Mouse (Mus musculus) hindbrain, embryonic 15.5 days (tissue): Measurements from ENCODE around the gene Src. TPM values are rescaled to one million over a fixed set of nuclear protein-coding genes. Genes with fewer than 3 reads are reported as not detected.

Experiments
- ATAC-seq: fragments of 200-750 bp; cut with Nextera tagmentation; 2 replicates; pipeline ENCODE4 v1.8.0; 2017; ENCODE audit warnings: low read depth, moderate number of reproducible peaks, moderate TSS enrichment; ENCODE audit not compliant: low FRiP score
- H3K27ac ChIP-seq: fragments of 300-500 bp; sonication (generic); replicated peaks from 2 replicates; pipeline ENCODE4 v1.5.1; 2015; ENCODE audit warnings: mild to moderate bottlenecking, inconsistent platforms
- H3K27me3 ChIP-seq: fragments of 300-500 bp; sonication (generic); 2 replicates; pipeline ENCODE4 v1.6.1; 2015; ENCODE audit warnings: control low read depth, inconsistent platforms
- H3K36me3 ChIP-seq: fragments of 300-500 bp; sonication (generic); 2 replicates; pipeline ENCODE4 v1.6.1; 2015; ENCODE audit warnings: control low read depth, inconsistent platforms
- H3K4me1 ChIP-seq: fragments of 300-500 bp; sonication (generic); replicated peaks from 2 replicates; pipeline ENCODE4 v1.6.1; 2015; ENCODE audit warnings: control low read depth, inconsistent platforms
- H3K4me2 ChIP-seq: fragments of 300-500 bp; sonication (generic); 2 replicates; pipeline ENCODE4 v1.6.1; 2015; ENCODE audit warnings: moderate library complexity, mild to moderate bottlenecking, inconsistent platforms
- H3K4me3 ChIP-seq: fragments of 300-500 bp; sonication (generic); 2 replicates; pipeline ENCODE4 v1.5.1; 2015; ENCODE audit warnings: mild to moderate bottlenecking, inconsistent platforms
- H3K9ac ChIP-seq: fragments of 300-500 bp; sonication (generic); 2 replicates; pipeline ENCODE4 v1.6.1; 2015; ENCODE audit warnings: inconsistent platforms
- H3K9me3 ChIP-seq: fragments of 300-500 bp; sonication (generic); 2 replicates; pipeline ENCODE4 v1.6.1; 2016; ENCODE audit warnings: control low read depth, inconsistent platforms
- WGBS: fragments of 180-500 bp; shearing (Covaris S2); methylation state at CpG from one replicate; pipeline ENCODE4 v1.1.7; 2015; 5-methylcytosine and 5-hydroxymethylcytosine counted together
- polyA plus RNA-seq: library from polyadenylated mRNA; unstranded; fragments of >200 nt; fragmentation: Nextera tagmentation; extraction: Ambion mirVana; gene quantifications from 2 replicates; pipeline ENCODE4 v1.2.1, GENCODE M21; 2015

Gene Src
- polyA plus RNA-seq, 1 experiment from 2014 or later = 38.4 TPM

DNA sequence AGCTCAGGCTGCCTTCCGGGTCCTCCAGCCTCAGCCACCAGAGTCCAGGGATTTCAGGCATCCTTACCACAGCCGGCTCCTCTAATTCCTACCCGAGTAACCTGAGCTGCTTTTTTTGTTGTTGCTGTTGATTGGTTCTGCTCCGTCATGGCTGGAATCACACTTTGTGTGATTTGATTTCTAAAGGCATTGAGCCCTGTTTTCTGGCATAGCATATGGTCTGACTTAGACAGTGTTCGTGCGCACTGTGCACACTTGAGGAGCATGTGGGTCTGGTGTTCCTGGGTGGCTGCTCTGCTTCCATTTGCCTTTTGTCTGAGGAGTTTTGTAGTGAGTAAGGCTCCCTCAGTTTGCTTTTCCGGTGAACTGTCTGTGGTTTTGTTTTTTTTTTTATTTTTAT lies 30.1 kb downstream of the Src start:
- Histone ChIP-seq H3K4me3 (no peak overlapping the region), H3K27me3 (no peaks in the 10 kb centered on the region), H3K36me3 (peaks cover 10% of the 10 kb centered on the region; the same call in 1 of the 2 replicates), H3K4me2 (no peak overlapping the region), H3K27ac (no peak overlapping the region), H3K9me3 (no peaks in the 10 kb centered on the region), H3K9ac (no peak overlapping the region), H3K4me1 (no peaks in the 10 kb centered on the region)
- no peak for ATAC-seq
- 59% methylated on average over 7 of the region's 7 CpGs for WGBS

- Histone ChIP-seq H3K9ac (no peak overlapping the region), H3K9me3 (no peaks in the 10 kb centered on the region), H3K27ac (no peak overlapping the region), H3K36me3 (peaks cover 10% of the 10 kb centered on the region; the same call in 1 of the 2 replicates), H3K4me2 (no peak overlapping the region), H3K4me3 (no peak overlapping the region), H3K27me3 (no peaks in the 10 kb centered on the region), H3K4me1 (no peaks in the 10 kb centered on the region)
- ATAC-seq = no peak
- WGBS = 86% methylated on average over 3 of the region's 3 CpGs
Observed at GRCm38 (mm10) chr2:157450905-157451304, 32.7 kb downstream of the Src start.

DNA sequence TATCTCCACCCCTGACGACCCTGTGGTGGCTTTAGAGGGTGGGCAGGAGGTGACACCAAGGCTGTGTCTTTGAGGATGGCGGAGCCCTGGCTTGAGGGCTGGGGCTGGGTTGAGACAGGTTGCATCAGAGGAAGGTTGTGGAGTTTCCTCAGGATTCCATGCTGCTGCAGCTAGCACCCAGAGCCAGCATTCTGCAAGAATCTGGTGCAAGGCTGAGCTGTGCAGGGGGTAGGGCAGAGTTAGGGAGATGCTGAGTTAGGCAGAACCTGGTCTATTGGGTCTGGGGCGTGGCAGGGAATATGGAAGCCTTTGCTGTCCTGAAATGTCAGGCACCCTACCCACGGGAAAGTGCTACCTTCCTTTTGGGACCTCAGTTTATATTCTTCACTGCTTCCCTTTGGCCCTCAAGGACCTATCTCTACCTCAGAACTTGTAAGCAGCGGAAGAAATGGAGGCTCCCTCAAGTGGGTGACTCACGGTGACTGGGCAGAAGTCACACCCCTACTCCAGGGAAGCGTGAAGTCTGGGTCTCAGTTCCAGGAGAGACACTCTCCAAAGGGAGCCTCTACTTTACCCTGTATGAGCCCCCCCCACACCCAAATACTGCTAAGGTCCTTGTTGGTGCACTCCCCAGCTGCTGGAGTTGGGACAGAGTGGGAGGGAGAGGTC lies 33.3 kb downstream of the Src start:
- Histone ChIP-seq H3K9me3 (no peaks in the 10 kb centered on the region), H3K4me2 (no peak overlapping the region), H3K36me3 (peaks cover 10% of the 10 kb centered on the region; the same call in 1 of the 2 replicates), H3K4me1 (0 out of 2 replicates have a peak, but pooled peaks cover 3% of the 10 kb centered on the region), H3K4me3 (no peak overlapping the region), H3K27ac (no peak overlapping the region), H3K27me3 (no peaks in the 10 kb centered on the region), H3K9ac (no peak overlapping the region)
- ATAC-seq = no peak
- WGBS = 92% methylated on average over 7 of the region's 7 CpGs

DNA sequence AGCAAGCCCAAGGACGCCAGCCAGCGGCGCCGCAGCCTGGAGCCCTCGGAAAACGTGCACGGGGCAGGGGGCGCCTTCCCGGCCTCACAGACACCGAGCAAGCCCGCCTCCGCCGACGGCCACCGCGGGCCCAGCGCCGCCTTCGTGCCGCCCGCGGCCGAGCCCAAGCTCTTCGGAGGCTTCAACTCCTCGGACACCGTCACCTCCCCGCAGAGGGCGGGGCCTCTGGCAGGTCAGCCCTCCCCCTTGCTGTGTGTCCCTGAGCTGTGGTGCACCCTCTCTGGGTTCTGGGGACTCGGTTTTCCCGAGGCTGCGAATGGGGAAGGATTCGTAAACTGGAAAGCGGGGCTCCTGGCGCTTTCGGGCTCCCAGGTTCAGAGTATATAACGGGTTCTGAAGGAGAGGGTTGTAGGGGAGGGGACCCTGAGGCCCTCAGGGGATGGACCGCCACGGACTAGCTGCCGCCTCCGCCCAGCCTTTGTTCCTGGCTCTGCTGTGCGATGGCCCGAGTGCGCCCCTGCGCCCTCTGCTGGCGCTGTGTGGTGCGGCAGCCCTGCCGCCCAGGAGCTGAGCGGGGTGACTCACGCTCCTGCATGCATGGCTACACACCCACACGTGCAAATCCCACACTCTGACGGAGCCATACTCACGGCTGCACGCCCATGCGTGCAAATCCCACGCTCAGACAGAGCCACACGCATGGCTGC lies 39.0 kb downstream of the Src start:
- Histone ChIP-seq H3K9ac (peak overlapping the region; percentile 3), H3K27me3 (no peaks in the 10 kb centered on the region), H3K4me2 (peak overlapping the region; percentile 45), H3K4me1 (peaks cover 37% of the 10 kb centered on the region), H3K9me3 (no peaks in the 10 kb centered on the region), H3K4me3 (peak overlapping the region; percentile 21), H3K36me3 (no peaks in the 10 kb centered on the region), H3K27ac (peak overlapping the region; percentile 81)
- WGBS = 2% methylated on average over 53 of the region's 56 CpGs
- peak; percentile 86 for ATAC-seq

DNA sequence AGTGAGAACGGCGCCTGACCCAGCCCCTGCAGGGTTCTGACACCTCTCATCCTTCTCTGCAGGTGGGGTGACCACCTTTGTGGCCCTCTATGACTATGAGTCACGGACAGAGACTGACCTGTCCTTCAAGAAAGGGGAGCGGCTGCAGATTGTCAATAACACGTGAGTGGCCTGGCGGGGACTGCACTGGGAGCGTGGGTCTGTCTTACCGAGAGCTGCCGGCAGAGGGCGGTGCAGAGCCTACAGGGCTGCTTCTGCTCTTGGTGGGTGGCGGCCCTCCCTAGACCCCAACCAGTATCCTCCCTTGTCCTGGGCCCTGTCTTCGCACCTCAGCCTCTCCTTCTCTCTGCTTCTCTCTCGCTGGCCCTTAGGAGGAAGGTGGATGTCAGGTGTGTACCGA lies 40.2 kb downstream of the Src start:
- H3K27ac ChIP-seq = peak overlapping the region; percentile 81

GRCm38 (mm10) chr2:157459736-157460135 lies 41.5 kb downstream of the Src start:
- 25% methylated on average over 5 of the region's 5 CpGs for WGBS
- Histone ChIP-seq H3K4me1 (peaks cover 62% of the 10 kb centered on the region), H3K9me3 (no peaks in the 10 kb centered on the region), H3K27ac (no peak overlapping the region; the same call in 1 of the 2 replicates), H3K36me3 (0 out of 2 replicates have a peak, but pooled peaks cover 3% of the 10 kb centered on the region), H3K4me3 (no peak overlapping the region), H3K4me2 (no peak overlapping the region), H3K27me3 (no peaks in the 10 kb centered on the region), H3K9ac (no peak overlapping the region)
- no peak for ATAC-seq

More for the DNA sequence above, 40.2 kb downstream of the Src start:
- 0 out of 2 replicates have a peak, but pooled peaks cover 3% of the 10 kb centered on the region for H3K36me3 ChIP-seq
- 19% methylated on average over 14 of the region's 14 CpGs for WGBS
- H3K9ac ChIP-seq = 0 out of 2 replicates have a peak overlapping the region, but pooled peaks have one; percentile 9
- no peaks in the 10 kb centered on the region for H3K9me3 ChIP-seq
- H3K4me2 ChIP-seq = no peak overlapping the region
- H3K27me3 ChIP-seq = no peaks in the 10 kb centered on the region
- peak; percentile 17 for ATAC-seq
- no peak overlapping the region for H3K4me3 ChIP-seq
- peaks cover 49% of the 10 kb centered on the region for H3K4me1 ChIP-seq

DNA sequence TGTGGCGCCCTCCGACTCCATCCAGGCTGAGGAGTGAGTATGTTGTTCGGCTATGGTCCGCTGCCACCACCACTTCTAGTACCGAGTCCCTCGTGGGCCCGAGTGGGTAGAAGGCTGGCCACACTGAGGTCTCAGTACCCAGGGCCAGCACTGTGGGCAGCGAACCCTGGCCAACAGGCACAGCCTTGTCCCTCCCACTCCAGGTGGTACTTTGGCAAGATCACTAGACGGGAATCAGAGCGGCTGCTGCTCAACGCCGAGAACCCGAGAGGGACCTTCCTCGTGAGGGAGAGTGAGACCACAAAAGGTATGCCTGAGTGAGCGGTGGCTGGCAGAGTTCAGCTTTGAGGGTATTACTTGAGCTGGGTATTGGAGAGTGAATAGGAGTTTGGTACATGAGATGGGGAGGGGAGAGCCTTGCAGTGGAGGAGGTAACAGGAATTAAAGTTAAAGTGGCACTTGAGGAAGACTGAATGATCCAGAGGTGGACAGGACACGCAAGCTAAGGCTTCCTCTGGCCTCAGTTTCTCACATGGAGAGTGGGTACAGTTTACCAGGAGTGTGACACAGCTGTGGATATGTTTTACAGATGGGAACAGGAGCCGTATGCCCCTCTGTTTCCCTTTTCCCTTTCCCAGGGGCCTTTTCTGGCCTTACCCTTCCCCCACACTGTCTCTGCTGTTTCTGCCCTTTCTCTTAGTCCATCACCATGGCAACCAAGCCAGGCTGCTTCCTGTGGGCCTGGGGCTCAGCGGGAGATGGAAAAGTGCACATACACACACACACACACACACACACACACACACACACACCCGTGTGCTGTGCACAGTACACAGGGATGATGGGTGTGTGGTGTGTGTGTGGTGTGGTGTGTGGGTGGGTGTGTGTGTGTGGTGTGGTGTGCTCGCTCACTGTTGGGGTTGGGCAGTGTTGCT lies 44.8 kb downstream of the Src start:
- peak overlapping the region; percentile 98 for H3K27ac ChIP-seq
- H3K4me3 ChIP-seq = no peak overlapping the region
- no peak for ATAC-seq
- no peak overlapping the region for H3K4me2 ChIP-seq
- H3K36me3 ChIP-seq = peaks cover 10% of the 10 kb centered on the region
- H3K4me1 ChIP-seq = peaks cover 63% of the 10 kb centered on the region
- no peaks in the 10 kb centered on the region for H3K9me3 ChIP-seq
- no peak overlapping the region for H3K9ac ChIP-seq
- 28% methylated on average over 20 of the region's 20 CpGs for WGBS
- H3K27me3 ChIP-seq = no peaks in the 10 kb centered on the region

GRCm38 (mm10) chr2:157463887-157464745 lies 45.9 kb downstream of the Src start:
- no peak overlapping the region for H3K4me3 ChIP-seq
- no peaks in the 10 kb centered on the region for H3K27me3 ChIP-seq
- H3K4me1 ChIP-seq = peaks cover 55% of the 10 kb centered on the region
- peaks cover 21% of the 10 kb centered on the region for H3K36me3 ChIP-seq
- peak overlapping the region; percentile 44 for H3K9ac ChIP-seq
- H3K9me3 ChIP-seq = no peaks in the 10 kb centered on the region
- peak overlapping the region; percentile 98 for H3K27ac ChIP-seq
- 14% methylated on average over 16 of the region's 16 CpGs for whole genome bisulfite sequencing
- ATAC-seq = peak; percentile 20
- peak overlapping the region; percentile 37 for H3K4me2 ChIP-seq

GRCm38 (mm10) chr2:157464746-157465126 lies 46.5 kb downstream of the Src start:
- H3K27me3 ChIP-seq = no peaks in the 10 kb centered on the region
- WGBS = 1% methylated on average over 11 of the region's 12 CpGs
- peak overlapping the region; percentile 37 for H3K4me2 ChIP-seq
- H3K9me3 ChIP-seq = no peaks in the 10 kb centered on the region
- H3K4me1 ChIP-seq = peaks cover 54% of the 10 kb centered on the region
- H3K27ac ChIP-seq = peak overlapping the region; percentile 98
- H3K4me3 ChIP-seq = no peak overlapping the region
- ATAC-seq = peak; percentile 96
- H3K9ac ChIP-seq = peak overlapping the region; percentile 44
- peaks cover 27% of the 10 kb centered on the region for H3K36me3 ChIP-seq

- Histone ChIP-seq H3K27ac (no peak overlapping the region), H3K9me3 (no peaks in the 10 kb centered on the region), H3K4me3 (no peak overlapping the region), H3K27me3 (no peaks in the 10 kb centered on the region), H3K4me1 (peaks cover 53% of the 10 kb centered on the region), H3K4me2 (no peak overlapping the region), H3K9ac (no peak overlapping the region), H3K36me3 (peaks cover 33% of the 10 kb centered on the region)
- 29% methylated on average over 7 of the region's 7 CpGs for WGBS
- no peak for ATAC-seq
Observed at GRCm38 (mm10) chr2:157466836-157467235, 48.6 kb downstream of the Src start.
